Mouse (Mus musculus): ENCODE measurements around the gene Pate2. TPM values are rescaled to one million over a fixed set of nuclear protein-coding genes. Genes with fewer than 3 reads are reported as not detected.
"Not testable (repeated sequence)": the region's sequence is repeated elsewhere in the genome, so short reads cannot be mapped to it uniquely, and the experiment has no call there.

Gene Pate2
- total RNA-seq, 2 experiments from 2014 or later: 0.54 to 0.57 TPM

- ATAC-seq (replicated peaks; ENCODE audit: poor library complexity): no peak
Observed at GRCm38 (mm10) chr9:35548455-35548854, 21.6 kb upstream of the Pate2 start.

- no peak for ATAC-seq (replicated peaks; ENCODE audit: poor library complexity)
Observed at GRCm38 (mm10) chr9:35556494-35557102, 13.5 kb upstream of the Pate2 start.

GRCm38 (mm10) chr9:35558257-35559008, 11.7 kb upstream of the Pate2 start, which contains the start of the genes Ddx25 and Pus3:
TSS of gene Ddx25 (minus strand) at chr9:35558528.
TSS of gene Pus3 (plus strand) at chr9:35558595.
- ATAC-seq (replicated peaks; ENCODE audit: poor library complexity): 0 out of 2 replicates have a peak, but pooled peaks have one; percentile 9

DNA sequence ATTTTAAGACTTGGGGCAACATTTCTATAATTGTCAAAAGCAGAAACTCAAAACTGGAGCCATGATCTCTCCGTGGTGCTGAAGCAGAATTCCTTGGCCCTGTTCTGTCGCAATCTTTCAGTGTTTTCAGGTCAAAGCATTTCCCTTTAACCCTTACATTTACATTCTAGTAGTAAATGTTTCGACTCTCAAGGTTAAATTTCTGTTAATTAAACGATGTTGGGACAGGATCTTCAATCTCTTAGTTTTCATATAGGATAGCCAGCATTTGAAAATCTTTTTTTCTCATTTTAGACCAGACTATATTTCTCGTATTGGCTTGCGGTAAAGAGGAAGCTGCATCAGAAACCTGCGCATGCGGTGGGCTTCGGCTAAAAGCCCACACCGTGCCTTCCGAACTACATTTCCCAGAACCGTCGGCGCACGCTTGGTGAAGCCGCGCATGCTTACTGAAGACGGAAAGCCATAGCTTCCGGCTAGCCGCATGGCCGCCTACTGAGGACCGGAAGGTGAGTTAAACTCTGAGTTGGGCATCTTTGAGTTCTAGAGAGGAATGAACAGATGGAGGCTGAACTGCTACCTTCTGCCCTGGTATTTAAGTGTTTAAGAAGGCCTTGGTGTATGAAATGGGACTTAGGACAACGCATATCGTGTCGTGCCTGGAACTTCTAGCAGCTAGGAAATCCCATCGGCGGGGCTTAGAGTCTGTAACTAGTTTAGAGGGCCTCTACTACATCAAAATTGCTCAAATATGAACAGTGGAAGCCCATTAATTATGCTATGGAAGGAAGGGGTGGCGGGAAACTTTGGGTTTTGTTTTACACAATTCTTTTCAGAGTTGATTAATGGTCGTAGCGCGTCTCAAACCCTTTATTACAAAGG, 10.8 kb upstream of the Pate2 start:
- peak; percentile 97 for ATAC-seq (replicated peaks; ENCODE audit: poor library complexity)

DNA sequence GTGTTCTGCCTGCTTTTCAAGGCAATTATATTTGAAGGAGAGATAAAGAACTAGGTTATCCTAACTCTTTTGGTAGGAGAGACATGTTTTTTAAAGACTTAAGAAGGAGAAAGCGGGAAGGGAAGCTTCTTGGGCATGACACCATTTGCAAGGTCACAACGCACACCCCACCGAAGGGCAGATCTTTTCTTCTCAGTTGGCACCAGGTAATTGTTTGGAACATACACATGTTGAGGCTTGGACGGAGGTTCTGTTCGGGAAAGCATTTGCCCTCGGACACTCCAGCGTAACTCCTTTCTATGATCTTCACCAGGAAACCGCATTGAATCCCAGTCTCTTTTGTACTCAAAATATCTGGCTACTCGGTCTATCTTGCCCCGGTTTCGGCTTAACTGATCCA, 9.0 kb upstream of the Pate2 start:
- ATAC-seq (replicated peaks; ENCODE audit: poor library complexity): no peak

- ATAC-seq (replicated peaks; ENCODE audit: poor library complexity): no peak
Observed at GRCm38 (mm10) chr9:35561583-35561982, 8.5 kb upstream of the Pate2 start.

- no peak for ATAC-seq (replicated peaks; ENCODE audit: poor library complexity)
Observed at GRCm38 (mm10) chr9:35564536-35565240, 5.4 kb upstream of the Pate2 start.

- no peak for ATAC-seq (replicated peaks; ENCODE audit: poor library complexity)
Observed at GRCm38 (mm10) chr9:35567995-35568394, 2.1 kb upstream of the Pate2 start.

DNA sequence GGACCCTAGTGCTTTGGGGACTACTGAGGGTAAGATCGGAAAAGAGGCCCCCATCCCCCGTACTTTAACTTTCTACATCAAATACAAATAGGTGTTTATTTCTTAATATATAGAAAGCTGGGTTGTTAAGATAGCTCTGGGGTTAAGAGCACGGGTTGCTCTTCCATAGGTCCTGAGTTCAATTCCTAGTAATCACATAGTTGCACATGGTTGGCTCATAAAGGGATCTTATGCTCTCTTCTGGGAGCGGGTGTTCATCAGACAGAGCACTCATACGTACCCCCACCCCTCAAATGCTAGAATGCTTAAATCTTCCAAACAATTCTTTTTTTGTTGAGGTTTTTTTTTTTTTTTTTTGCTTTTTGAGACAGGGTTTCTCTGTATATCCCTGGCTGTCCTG, 579 bp downstream of the Pate2 start:
- no peak for ATAC-seq (replicated peaks; ENCODE audit: poor library complexity)

DNA sequence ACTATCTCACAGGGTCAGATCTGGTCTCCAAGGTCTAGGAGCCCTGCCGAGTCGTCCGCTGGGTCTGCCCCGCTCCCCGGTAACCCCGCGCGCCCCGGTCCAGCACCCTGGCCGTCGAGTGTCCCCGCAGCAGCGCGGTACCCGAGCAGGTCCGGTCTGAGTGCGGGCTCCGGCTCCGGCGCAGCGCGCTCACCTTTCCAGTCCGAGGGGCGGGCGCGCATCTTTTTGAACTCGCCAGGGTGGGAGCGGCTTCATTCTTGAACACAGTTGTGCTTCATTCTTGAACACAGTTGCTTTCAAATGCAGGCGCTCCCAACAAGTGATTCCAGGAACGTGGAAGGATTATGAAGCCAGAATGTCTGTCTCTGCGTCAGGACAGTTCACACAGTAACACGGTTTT, 4.3 kb downstream of the Pate2 start:
- no peak for ATAC-seq (replicated peaks; ENCODE audit: poor library complexity)

DNA sequence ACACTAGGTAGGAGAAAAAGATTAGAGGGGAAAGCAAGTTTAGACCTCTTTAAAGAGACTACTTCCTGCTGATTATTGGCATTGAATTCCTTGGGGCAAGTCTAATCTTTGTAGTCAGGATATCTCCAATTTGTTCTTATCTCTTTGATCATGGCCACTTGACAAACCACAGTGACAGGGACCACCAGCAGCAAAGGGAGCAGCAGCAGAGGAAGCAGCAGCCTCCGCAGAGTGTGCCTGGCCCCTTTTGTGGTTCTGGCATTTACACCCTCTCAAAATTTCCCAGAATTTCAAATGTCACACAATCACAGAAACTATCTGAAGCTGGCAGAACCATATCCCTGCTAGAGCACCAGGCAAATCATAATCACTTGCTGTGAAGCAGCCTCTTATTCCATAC, 17.6 kb downstream of the Pate2 start:
- no peak; the same call in 1 of the 2 replicates for ATAC-seq (replicated peaks; ENCODE audit: poor library complexity)

DNA sequence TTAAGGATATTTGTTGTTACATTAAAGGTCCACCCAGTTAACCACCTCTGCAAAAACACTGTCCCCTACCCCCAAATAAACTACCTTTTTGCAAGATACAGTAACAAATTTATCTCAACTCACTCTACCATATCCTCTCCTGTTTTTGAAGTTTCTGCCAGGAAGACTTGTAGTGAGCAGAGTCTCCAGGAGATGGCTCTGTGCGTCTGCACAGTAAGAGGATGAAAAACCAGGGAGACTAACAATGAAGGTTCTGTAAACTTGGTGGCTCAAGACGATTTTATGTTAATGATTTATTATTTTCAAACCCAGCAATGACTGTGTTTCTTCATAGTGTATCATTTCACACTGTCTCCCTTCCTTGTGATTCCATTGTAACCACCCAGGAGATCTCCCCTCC, 22.8 kb downstream of the Pate2 start:
- peak; percentile 80 for ATAC-seq (replicated peaks; ENCODE audit: poor library complexity)

DNA sequence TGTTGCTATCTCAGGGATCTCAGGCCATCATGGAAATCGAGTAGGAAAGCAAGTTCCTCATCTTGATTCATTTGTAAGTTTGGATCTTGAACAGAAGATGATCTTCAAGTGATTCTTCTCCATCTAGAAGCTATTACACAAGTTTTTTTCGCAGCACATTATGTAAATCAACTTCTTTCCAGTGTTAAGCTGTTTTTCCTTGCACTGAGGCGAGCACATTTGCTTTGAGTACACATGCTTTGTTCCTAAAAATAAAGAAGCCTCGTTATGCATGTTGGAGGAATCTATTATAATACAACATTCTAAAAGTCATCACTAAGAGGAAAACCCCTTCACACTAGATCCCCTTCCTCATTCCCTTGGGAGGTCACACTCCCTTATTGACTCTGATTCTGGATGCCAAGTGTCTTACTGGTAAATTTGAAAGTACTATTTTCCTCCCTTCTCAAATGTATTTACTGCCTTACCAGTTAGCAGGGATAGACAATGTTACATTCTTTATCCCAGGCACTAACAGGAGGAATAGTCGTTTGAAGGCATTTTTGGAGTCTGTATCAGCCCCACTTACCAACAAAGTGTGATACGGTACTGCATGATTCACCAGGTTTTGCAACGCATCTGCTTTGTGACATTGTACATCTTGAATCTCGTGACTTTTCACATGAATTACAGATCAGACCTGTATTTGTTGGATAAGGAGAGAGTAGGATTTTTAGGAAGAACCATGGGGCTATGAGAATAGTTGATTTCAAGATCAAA, 37.7 kb downstream of the Pate2 start:
- ATAC-seq (replicated peaks; ENCODE audit: poor library complexity): no peak

- ATAC-seq (replicated peaks; ENCODE audit: poor library complexity): no peak
Observed at GRCm38 (mm10) chr9:35611841-35612240, 41.8 kb downstream of the Pate2 start, which contains the start of gene Pate4. TSS of gene Pate4 (minus strand) at chr9:35611941.

- 0 out of 2 replicates have a peak, but pooled peaks have one; percentile 52 for ATAC-seq (replicated peaks; ENCODE audit: poor library complexity)
Observed at GRCm38 (mm10) chr9:35614005-35614404, 43.9 kb downstream of the Pate2 start.

DNA sequence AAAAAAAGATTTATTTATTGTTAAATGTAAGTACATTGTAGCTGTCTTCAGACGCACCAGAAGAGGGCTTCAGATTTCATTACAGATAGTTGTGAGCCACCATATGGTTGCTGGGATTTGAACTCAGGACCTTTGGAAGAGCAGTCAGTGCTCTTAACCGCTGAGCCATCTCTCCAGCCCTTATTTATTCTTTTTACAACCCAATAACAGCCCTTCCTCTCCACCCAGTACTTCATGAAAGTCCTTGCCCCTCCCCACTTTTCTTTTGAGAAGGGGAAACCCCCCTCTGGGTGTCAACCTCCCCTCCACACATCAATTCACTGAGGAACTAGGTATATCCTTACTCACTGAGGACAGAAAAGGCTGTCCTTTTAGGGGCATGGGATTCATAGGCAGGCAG, 46.7 kb downstream of the Pate2 start:
- not testable (repeated sequence) for ATAC-seq (replicated peaks; ENCODE audit: poor library complexity)

DNA sequence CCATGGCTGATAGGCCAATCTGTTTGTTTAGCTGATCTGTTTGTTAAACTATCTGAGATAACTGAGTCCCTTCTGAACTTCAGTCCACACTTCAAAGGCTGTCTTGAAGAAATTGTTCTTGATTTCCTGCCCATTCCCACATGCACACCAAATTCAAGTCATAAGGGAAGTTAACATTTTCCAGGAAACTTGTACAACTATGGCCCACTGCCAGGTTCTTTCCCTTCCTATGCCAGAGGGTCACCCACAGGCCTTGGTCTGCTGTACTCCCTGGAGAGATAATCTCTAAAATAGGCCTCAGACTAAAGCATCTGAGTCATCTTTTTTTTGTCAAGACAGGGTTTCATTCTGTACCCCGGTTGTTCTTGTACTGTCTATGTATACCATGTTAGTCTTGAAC, 62.9 kb downstream of the Pate2 start:
- ATAC-seq (replicated peaks; ENCODE audit: poor library complexity): no peak

DNA sequence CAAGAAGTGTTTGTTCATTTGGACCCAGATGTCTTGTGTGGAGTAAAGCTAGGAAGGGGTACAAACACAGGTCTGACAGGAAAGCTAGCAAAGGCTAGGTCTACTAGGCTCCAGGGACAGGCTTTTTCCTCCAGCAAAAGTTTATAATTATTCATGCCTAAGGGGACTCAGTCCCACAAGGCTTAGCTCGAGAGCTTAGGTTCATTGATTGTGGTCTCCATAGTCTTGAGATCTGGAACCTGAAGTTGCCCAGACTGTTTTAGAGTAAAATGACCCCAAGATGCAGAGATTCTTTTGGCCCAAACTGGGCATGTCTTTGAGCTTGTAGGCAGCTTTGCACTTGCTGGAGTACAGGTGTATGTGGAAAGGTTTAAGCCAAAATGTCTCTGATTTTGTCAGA, 78.0 kb downstream of the Pate2 start, which contains the start of gene Pate3:
Gene Pate3, minus strand, starts transcription at position 101 of the 400 bp plus-strand sequence.
- no peak for ATAC-seq (replicated peaks; ENCODE audit: poor library complexity)

DNA sequence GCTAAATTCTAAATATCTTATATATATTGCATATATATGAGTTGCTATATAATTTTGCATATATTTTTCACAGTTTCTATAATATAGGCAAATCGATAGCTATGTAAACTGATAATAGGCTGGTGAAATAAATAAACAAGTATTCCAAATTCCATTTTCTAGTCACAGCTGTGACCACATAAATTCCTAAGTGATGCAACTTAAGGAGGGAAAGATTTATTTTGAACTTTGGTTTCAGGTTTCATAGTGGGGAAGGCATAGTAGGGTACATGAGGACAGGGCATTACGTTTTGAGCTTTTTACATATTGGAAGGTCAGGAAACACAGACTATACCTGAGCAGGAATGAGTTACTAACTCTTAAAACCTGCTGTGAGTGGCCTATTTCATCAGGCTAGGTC, 103.5 kb downstream of the Pate2 start:
- ATAC-seq (replicated peaks; ENCODE audit: poor library complexity): no peak

- ATAC-seq (replicated peaks; ENCODE audit: poor library complexity): no peak
Observed at GRCm38 (mm10) chr9:35687013-35687412, 116.9 kb downstream of the Pate2 start, which contains the start of gene Pate1. TSS of gene Pate1 (minus strand) at chr9:35687390.
